Mouse (Mus musculus) lung, postnatal 0 days (tissue): ENCODE measurements around the gene Il4. TPM values are rescaled to one million over a fixed set of nuclear protein-coding genes. Genes with fewer than 3 reads are reported as not detected.

Source experiments
- ATAC-seq: fragments of 200-750 bp; cut with Nextera tagmentation; 2 replicates; pipeline ENCODE4 v1.8.0; 2017; ENCODE audit warnings: moderate library complexity
- DNase-seq: peaks from one replicate; pipeline ENCODE4 v3.0.0-alpha.2; 2016; ENCODE audit warnings: low spot score
- H3K27ac ChIP-seq: fragments of 300-500 bp; sonication (generic); 2 replicates; pipeline ENCODE4 v1.5.1; 2014; ENCODE audit warnings: antibody characterized with exemption, mild to moderate bottlenecking, low read length, mixed read lengths
- H3K27me3 ChIP-seq: fragments of 300-500 bp; sonication (generic); replicated peaks from 2 replicates; pipeline ENCODE4 v1.6.1; 2014; ENCODE audit warnings: low read length, mixed read lengths; ENCODE audit not compliant: insufficient read depth
- H3K36me3 ChIP-seq: fragments of 300-500 bp; sonication (generic); 2 replicates; pipeline ENCODE4 v1.6.1; 2014; ENCODE audit warnings: low read length, mixed read lengths; ENCODE audit not compliant: insufficient read depth
- H3K4me1 ChIP-seq: fragments of 300-500 bp; sonication (generic); 2 replicates; pipeline ENCODE4 v1.6.1; 2014; ENCODE audit warnings: antibody characterized with exemption, low read depth, low read length, mixed read lengths; ENCODE audit not compliant: insufficient read depth
- H3K4me2 ChIP-seq: fragments of 300-500 bp; sonication (generic); replicated peaks from 2 replicates; pipeline ENCODE4 v1.6.1; 2014; ENCODE audit warnings: low read depth, mild to moderate bottlenecking, low read length, moderate library complexity, mixed read lengths
- H3K4me3 ChIP-seq: fragments of 300-500 bp; sonication (generic); 2 replicates; pipeline ENCODE4 v1.5.1; 2014; ENCODE audit warnings: low read depth, low read length
- H3K9ac ChIP-seq: fragments of 300-500 bp; sonication (generic); replicated peaks from 2 replicates; pipeline ENCODE4 v1.6.1; 2014; ENCODE audit warnings: low read depth, mild to moderate bottlenecking
- H3K9me3 ChIP-seq: fragments of 300-500 bp; sonication (generic); 2 replicates; pipeline ENCODE4 v1.6.1; 2016; ENCODE audit warnings: low read length, mixed read lengths
- CTCF ChIP-seq: IDR thresholded peaks from 2 replicates; pipeline ENCODE4 v1.5.1; 2016; ENCODE audit warnings: antibody characterized with exemption, mild to moderate bottlenecking
- EP300 ChIP-seq: IDR thresholded peaks from 2 replicates; pipeline ENCODE4 v1.6.1; 2016; ENCODE audit warnings: antibody characterized with exemption, mild to moderate bottlenecking, control low read depth
- WGBS: fragments of 180-500 bp; shearing (Covaris S2); extraction: QIAGEN DNeasy Blood & Tissue Kit; methylation state at CpG from one replicate; pipeline ENCODE4 v1.1.7; 2014; 5-methylcytosine and 5-hydroxymethylcytosine counted together
- polyA plus RNA-seq: library from polyadenylated mRNA; unstranded; fragments of >200 nt; fragmentation: Nextera tagmentation; extraction: Ambion mirVana; gene quantifications from 2 replicates; pipeline ENCODE4 v1.2.1, GENCODE M21; 2015

The Il4 gene
- polyA plus RNA-seq, 1 experiment from 2014 or later: 0.64 TPM

DNA sequence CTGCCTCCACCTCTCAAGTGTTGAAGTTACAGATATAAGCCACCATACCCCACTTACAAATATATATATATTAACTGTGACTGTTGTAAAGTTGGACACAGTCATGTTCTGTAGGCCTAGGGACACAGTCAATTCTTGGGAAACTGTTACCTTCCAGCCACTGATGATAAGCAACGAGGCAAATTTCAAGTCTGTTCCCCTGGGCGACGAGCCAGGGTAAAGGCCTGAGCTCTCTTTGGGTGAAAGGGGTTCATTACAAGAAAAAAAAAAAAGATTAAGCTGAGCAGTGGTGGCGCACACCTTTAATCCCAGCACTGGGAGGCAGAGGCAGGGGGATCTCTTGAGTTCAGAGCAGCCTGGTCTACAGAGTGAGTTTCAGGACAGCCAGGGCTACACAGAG lies 1.6 kb upstream of the Il4 start:
- Histone ChIP-seq H3K4me1 (no peaks in the 10 kb centered on the region), H3K4me3 (no peak overlapping the region), H3K4me2 (no peak overlapping the region), H3K9me3 (no peaks in the 10 kb centered on the region), H3K9ac (no peak overlapping the region), H3K27me3 (no peaks in the 10 kb centered on the region), H3K36me3 (no peaks in the 10 kb centered on the region), H3K27ac (no peak overlapping the region)
- TF ChIP-seq CTCF: no peak
- no peak for TF ChIP-seq EP300
- no peak for DNase-seq
- no peak for ATAC-seq
- WGBS: 76% methylated on average over 4 of the region's 4 CpGs

- no peaks in the 10 kb centered on the region for H3K36me3 ChIP-seq
- H3K4me2 ChIP-seq: no peak overlapping the region
- H3K4me3 ChIP-seq: no peak overlapping the region
- H3K9ac ChIP-seq: no peak overlapping the region
- DNase-seq (no peak), ATAC-seq (no peak)
- H3K27ac ChIP-seq: no peak overlapping the region
- no peaks in the 10 kb centered on the region for H3K27me3 ChIP-seq
- H3K4me1 ChIP-seq: no peaks in the 10 kb centered on the region
- WGBS: 65% methylated on average over 6 of the region's 6 CpGs
- no peaks in the 10 kb centered on the region for H3K9me3 ChIP-seq
- TF ChIP-seq EP300 (no peak), CTCF (no peak)
These were observed 959 bp upstream of the Il4 start for GRCm38 (mm10) chr11:53619428-53619827.

DNA sequence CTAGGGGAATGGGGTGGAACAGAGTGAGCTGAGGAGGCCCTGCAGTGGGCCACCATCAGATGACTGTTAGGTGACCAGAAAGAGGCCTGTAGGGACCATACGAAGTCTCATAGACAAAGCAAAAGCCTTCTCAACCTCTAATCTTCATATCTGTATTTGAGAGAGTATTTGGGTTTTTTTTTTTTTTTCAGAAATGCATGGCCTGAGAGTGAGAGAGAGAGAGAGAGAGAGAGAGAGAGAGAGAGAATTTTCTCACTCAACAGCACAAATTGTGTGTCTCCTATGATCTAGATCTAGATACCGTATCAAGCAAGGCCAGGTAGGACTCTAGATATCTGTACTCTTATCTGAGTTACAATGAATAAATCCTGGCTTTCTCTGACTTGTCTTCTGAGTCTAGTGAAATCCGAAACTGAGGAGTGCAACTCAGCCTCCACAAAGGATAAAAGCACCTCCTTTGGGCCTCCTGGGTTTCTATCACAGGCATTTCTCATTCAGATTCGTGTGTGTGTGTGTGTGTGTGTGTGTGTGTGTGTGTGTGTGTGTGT lies 833 bp downstream of the Il4 start:
- ATAC-seq (no peak), DNase-seq (no peak)
- H3K9ac ChIP-seq: no peak overlapping the region
- H3K4me3 ChIP-seq: no peak overlapping the region
- TF ChIP-seq EP300: no peak
- TF ChIP-seq CTCF: no peak
- no peak overlapping the region for H3K27ac ChIP-seq
- H3K9me3 ChIP-seq: no peaks in the 10 kb centered on the region
- WGBS: 57% methylated on average over 4 of the region's 4 CpGs
- no peaks in the 10 kb centered on the region for H3K27me3 ChIP-seq
- H3K4me1 ChIP-seq: no peaks in the 10 kb centered on the region
- H3K36me3 ChIP-seq: no peaks in the 10 kb centered on the region
- H3K4me2 ChIP-seq: no peak overlapping the region

- Histone ChIP-seq H3K4me2 (no peak overlapping the region), H3K27ac (no peak overlapping the region), H3K4me1 (no peaks in the 10 kb centered on the region), H3K27me3 (no peaks in the 10 kb centered on the region), H3K9me3 (no peaks in the 10 kb centered on the region), H3K4me3 (no peak overlapping the region), H3K9ac (no peak overlapping the region), H3K36me3 (no peaks in the 10 kb centered on the region)
- no peak for DNase-seq
- TF ChIP-seq EP300 (no peak), CTCF (no peak)
- no peak for ATAC-seq
- 64% methylated on average over 8 of the region's 8 CpGs for whole genome bisulfite sequencing
These were observed 1.5 kb downstream of the Il4 start for GRCm38 (mm10) chr11:53616748-53617558.

GRCm38 (mm10) chr11:53615575-53615974 lies 2.9 kb downstream of the Il4 start:
- no peaks in the 10 kb centered on the region for H3K9me3 ChIP-seq
- no peak overlapping the region for H3K27ac ChIP-seq
- no peak overlapping the region for H3K4me3 ChIP-seq
- H3K9ac ChIP-seq: no peak overlapping the region
- no peaks in the 10 kb centered on the region for H3K4me1 ChIP-seq
- no peaks in the 10 kb centered on the region for H3K36me3 ChIP-seq
- TF ChIP-seq EP300: no peak
- TF ChIP-seq CTCF: no peak
- 96% methylated on average over 8 of the region's 8 CpGs for WGBS
- DNase-seq (no peak), ATAC-seq (no peak)
- no peak overlapping the region for H3K4me2 ChIP-seq
- no peaks in the 10 kb centered on the region for H3K27me3 ChIP-seq

DNA sequence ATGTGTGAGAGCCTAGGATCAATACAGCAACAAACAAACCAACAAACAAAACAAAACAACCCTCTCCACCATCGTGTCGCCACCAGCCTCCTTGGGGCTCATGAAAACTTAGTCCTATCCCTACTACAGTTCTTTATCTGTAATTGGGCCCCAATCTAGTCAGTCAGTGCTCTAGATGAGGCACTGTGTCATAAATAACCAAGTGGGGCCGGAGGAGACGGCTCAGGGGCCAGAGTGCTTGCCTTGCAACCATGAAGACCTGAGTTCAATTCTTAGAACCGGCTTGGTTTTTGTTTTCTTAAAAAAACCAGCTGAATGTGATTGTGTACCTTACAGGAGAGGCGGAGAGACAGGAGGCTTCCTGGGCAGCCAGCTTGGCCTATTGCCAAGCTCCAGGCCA lies 3.3 kb downstream of the Il4 start:
- no peaks in the 10 kb centered on the region for H3K4me1 ChIP-seq
- H3K27me3 ChIP-seq: no peaks in the 10 kb centered on the region
- no peak for DNase-seq
- no peak overlapping the region for H3K27ac ChIP-seq
- no peak overlapping the region for H3K9ac ChIP-seq
- H3K4me2 ChIP-seq: no peak overlapping the region
- ATAC-seq: no peak
- no peaks in the 10 kb centered on the region for H3K36me3 ChIP-seq
- H3K9me3 ChIP-seq: no peaks in the 10 kb centered on the region
- no peak for TF ChIP-seq EP300
- no peak for TF ChIP-seq CTCF
- H3K4me3 ChIP-seq: no peak overlapping the region
- WGBS: 49% methylated on average over 6 of the region's 6 CpGs
